Comparison of ENCODE assay signal across 21 mouse cellular contexts in the genomic region with DNA sequence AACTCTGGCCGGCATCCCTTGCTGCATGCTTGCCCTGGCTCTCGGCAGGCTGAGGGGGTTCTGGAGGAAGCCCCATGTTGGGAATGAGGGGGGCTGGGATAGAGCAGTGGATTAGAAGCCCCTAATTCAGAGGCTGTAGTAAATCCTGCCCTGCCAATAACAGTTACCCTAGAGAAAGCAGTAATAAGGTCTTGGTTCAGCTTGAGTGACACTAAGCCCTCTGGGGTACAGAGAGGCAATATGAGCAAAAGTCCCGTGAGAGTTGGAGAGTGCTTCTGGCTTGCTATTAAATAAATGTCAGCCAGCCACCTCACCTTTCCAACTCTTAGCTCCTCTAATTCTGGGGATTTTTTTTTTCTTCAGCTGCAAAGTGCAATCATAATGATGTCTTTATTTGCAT. TPM values are rescaled to one million over a fixed set of nuclear protein-coding genes. Genes with fewer than 3 reads are reported as not detected.
DNase-seq lines count a peak whose midpoint lies in the region; ATAC-seq and TF ChIP-seq lines count a peak whose summit lies in the region.
"Had no signal": no experiment of that assay in that cellular context is flagged by ENCODE, and none has a peak within 500 bp of the region (broad histone marks: within the 10 kb centered on the region; RNA-seq: fewer than 3 reads in every experiment).

No protein-coding gene starts in this region.

- no peaks in the 10 kb centered on the region for H3K9me3 ChIP-seq in hindbrain, embryonic 10.5 days
- no peaks in the 10 kb centered on the region for H3K9me3 ChIP-seq in midbrain, embryonic 12.5 days
- H3K9me3 ChIP-seq in heart, embryonic 11.5 days (replicated peaks; ENCODE audit: control insufficient read depth, low read length) = no peaks in the 10 kb centered on the region
- H3K9me3 ChIP-seq: embryonic facial prominence, embryonic 12.5 days; heart, embryonic 13.5 days; megakaryocyte, embryonic 14.5 days had no signal

- peaks cover 35% of the 10 kb centered on the region for H3K27me3 ChIP-seq in hindbrain, embryonic 10.5 days (ENCODE audit: insufficient read depth, poor library complexity, severe bottlenecking)
- H3K27me3 ChIP-seq in midbrain, embryonic 12.5 days = peaks cover 16% of the 10 kb centered on the region
- H3K27me3 ChIP-seq in heart, embryonic 11.5 days (ENCODE audit: control insufficient read depth, insufficient read depth, low read length) = peaks cover 29% of the 10 kb centered on the region

- no peak overlapping the region; the same call in 1 of the 2 replicates for H3K9ac ChIP-seq in midbrain, embryonic 12.5 days (replicated peaks)
- no peak overlapping the region for H3K9ac ChIP-seq in heart, embryonic 11.5 days (ENCODE audit: low read depth, low read length)
- H3K9ac ChIP-seq: embryonic facial prominence, embryonic 12.5 days; heart, embryonic 13.5 days had no signal

- TF ChIP-seq CTCF in left cerebral cortex, adult 2 months (IDR thresholded peaks at IDR 0.05) = no peak

- peak overlapping the region; percentile 36; the same call in 1 of the 2 replicates for H3K27ac ChIP-seq in left cerebral cortex, adult 2 months
- H3K27ac ChIP-seq in hindbrain, embryonic 10.5 days = peak overlapping the region; percentile 60
- peak overlapping the region; percentile 76 for H3K27ac ChIP-seq in midbrain, embryonic 12.5 days (replicated peaks)
- no peak overlapping the region for H3K27ac ChIP-seq in heart, embryonic 11.5 days (ENCODE audit: low read depth, low read length)
- H3K27ac ChIP-seq: embryonic facial prominence, embryonic 12.5 days; heart, embryonic 13.5 days had no signal

- no peak; the same call in 1 of the 2 replicates for ATAC-seq in midbrain, embryonic 12.5 days (ENCODE audit: low FRiP score, low read depth)
- ATAC-seq in heart, embryonic 11.5 days (replicated peaks; ENCODE audit: insufficient number of reproducible peaks, low FRiP score, low TSS enrichment) = no peak
- ATAC-seq: lung, postnatal 0 days had no signal

- no peak overlapping the region for H3K4me3 ChIP-seq in left cerebral cortex, adult 2 months
- H3K4me3 ChIP-seq in hindbrain, embryonic 10.5 days = no peak overlapping the region
- no peak overlapping the region for H3K4me3 ChIP-seq in midbrain, embryonic 12.5 days
- H3K4me3 ChIP-seq in heart, embryonic 11.5 days (ENCODE audit: low read depth, low read length) = no peak overlapping the region
- H3K4me3 ChIP-seq: embryonic facial prominence, embryonic 12.5 days; heart, embryonic 13.5 days; megakaryocyte, embryonic 14.5 days had no signal

- intact Hi-C loops in left cerebral cortex, adult 2 months (cut with DNase I) = loop anchor here (5.0 kb wide), 1 partner anchor 308 kb away; no protein-coding TSS in a partner anchor
- intact Hi-C loops in heart, postnatal 36 days (cut with DNase I) = no loop called here

- H3K4me1 ChIP-seq in hindbrain, embryonic 10.5 days (replicated peaks) = peaks cover 75% of the 10 kb centered on the region
- peaks cover 59% of the 10 kb centered on the region for H3K4me1 ChIP-seq in midbrain, embryonic 12.5 days
- H3K4me1 ChIP-seq in heart, embryonic 11.5 days (ENCODE audit: control insufficient read depth, insufficient read depth, low read length) = peaks cover 2% of the 10 kb centered on the region

- 42% methylated on average over 3 of the region's 3 CpGs for WGBS in hindbrain, embryonic 10.5 days
- 17% methylated on average over 3 of the region's 3 CpGs for WGBS in midbrain, embryonic 12.5 days
- 46% methylated on average over 3 of the region's 3 CpGs for WGBS in heart, embryonic 11.5 days (ENCODE audit: insufficient replicate concordance)

- no peak overlapping the region for H3K4me2 ChIP-seq in midbrain, embryonic 12.5 days (replicated peaks)
- H3K4me2 ChIP-seq in heart, embryonic 11.5 days = no peak overlapping the region
- H3K4me2 ChIP-seq: embryonic facial prominence, embryonic 12.5 days; heart, embryonic 13.5 days; liver, embryonic 11.5 days had no signal

- no peaks in the 10 kb centered on the region for H3K36me3 ChIP-seq in hindbrain, embryonic 10.5 days
- H3K36me3 ChIP-seq in midbrain, embryonic 12.5 days = no peaks in the 10 kb centered on the region
- no peaks in the 10 kb centered on the region for H3K36me3 ChIP-seq in heart, embryonic 11.5 days (ENCODE audit: control insufficient read depth, insufficient read depth, low read length)
- H3K36me3 ChIP-seq: embryonic facial prominence, embryonic 12.5 days; heart, embryonic 13.5 days had no signal

- no peak for DNase-seq in left cerebral cortex, adult 2 months (ENCODE audit: extremely low spot score in 1 of 2, low spot score in 2 of 2)
- no peak for DNase-seq in left cerebral cortex, adult 8-10 months (ENCODE audit: low spot score in 2 of 2)
- DNase-seq in hindbrain, embryonic 10.5 days (ENCODE audit: low spot score) = no peak
- peak; percentile 37 for DNase-seq in retina, postnatal 1 day
- DNase-seq in urinary bladder, postnatal 10 days (ENCODE audit: low spot score) = no peak
- DNase-seq in heart, postnatal 36 days = no peak
- DNase-seq: adrenal gland, postnatal 25 days; cerebellum, postnatal 25 days; gastrocnemius, postnatal 36 days; right cerebral cortex, postnatal 14 days; thymus, adult 18-20 months had no signal

RNA-seq across cellular contexts. Expression of gene Kcnj10, which starts 14.3 kb away (rescaled TPM):
- 100 to 1,000 TPM in 1 of 2 experiments, 10 to 100 TPM in 1; 86.5 to 108 TPM for total RNA-seq in left cerebral cortex, adult 2 months (2021)
- 100 to 1,000 TPM in 3 of 4 experiments, 10 to 100 TPM in 1; 98.2 to 130 (median 113) TPM for total RNA-seq in left cerebral cortex, adult 8-10 months (2022)
- 0.31 and 0.77 TPM in 2 replicates for polyA plus RNA-seq in hindbrain, embryonic 10.5 days (2016; fragmentation: Nextera tagmentation; extraction: Ambion mirVana)
- polyA plus RNA-seq in midbrain, embryonic 12.5 days (2016; fragmentation: Nextera tagmentation; extraction: Ambion mirVana) = 0.64 and 0.85 TPM in 2 replicates
- under 1 TPM; 0.05 to 0.11 TPM for total RNA-seq in heart, postnatal 36 days (2021)
- polyA plus RNA-seq in heart, embryonic 11.5 days (2014; fragmentation: Nextera tagmentation; extraction: Ambion mirVana) = 0.09 TPM in 1 of 2 replicates, not detected in the other
- total RNA-seq: gastrocnemius, postnatal 36 days; neutrophil, adult 5-6 weeks had no signal
- polyA plus RNA-seq: heart, embryonic 13.5 days had no signal

RNA-seq across cellular contexts. Expression of gene Pigm, which starts 21.0 kb away (rescaled TPM):
- 1 to 10 TPM; 9.3 to 9.8 TPM for total RNA-seq in left cerebral cortex, adult 2 months (2021)
- 1 to 10 TPM; 8.0 to 8.7 (median 8.1) TPM for total RNA-seq in left cerebral cortex, adult 8-10 months (2022)
- polyA plus RNA-seq in hindbrain, embryonic 10.5 days (2016; fragmentation: Nextera tagmentation; extraction: Ambion mirVana) = 8.7 and 10.5 TPM in 2 replicates
- 10.7 and 11.4 TPM in 2 replicates for polyA plus RNA-seq in midbrain, embryonic 12.5 days (2016; fragmentation: Nextera tagmentation; extraction: Ambion mirVana)
- 1 to 10 TPM; 4.4 to 4.8 TPM for total RNA-seq in heart, postnatal 36 days (2021)
- 8.8 and 9.8 TPM in 2 replicates for polyA plus RNA-seq in heart, embryonic 11.5 days (2014; fragmentation: Nextera tagmentation; extraction: Ambion mirVana)

RNA-seq across cellular contexts. Expression of gene Kcnj9, which starts 26.2 kb away (rescaled TPM):
- 100 to 1,000 TPM; 137 to 138 TPM for total RNA-seq in left cerebral cortex, adult 2 months (2021)
- 100 to 1,000 TPM; 109 to 120 (median 112) TPM for total RNA-seq in left cerebral cortex, adult 8-10 months (2022)
- polyA plus RNA-seq in hindbrain, embryonic 10.5 days (2016; fragmentation: Nextera tagmentation; extraction: Ambion mirVana) = 0.11 and 0.71 TPM in 2 replicates
- polyA plus RNA-seq in midbrain, embryonic 12.5 days (2016; fragmentation: Nextera tagmentation; extraction: Ambion mirVana) = 1.7 and 2.7 TPM in 2 replicates
- total RNA-seq in heart, postnatal 36 days (2021) = not detected
- polyA plus RNA-seq in heart, embryonic 11.5 days (2014; fragmentation: Nextera tagmentation; extraction: Ambion mirVana) = 0.59 and 0.77 TPM in 2 replicates
- total RNA-seq: gastrocnemius, postnatal 36 days; MEL; neutrophil, adult 5-6 weeks had no signal
- polyA plus RNA-seq: heart, embryonic 13.5 days; intestine, embryonic 14.5 days; lung, postnatal 0 days had no signal

RNA-seq across cellular contexts. Expression of gene Atp1a2, which starts 57.5 kb away (rescaled TPM):
- 100 to 1,000 TPM; 628 to 676 TPM for total RNA-seq in left cerebral cortex, adult 2 months (2021)
- 100 to 1,000 TPM; 623 to 677 (median 661) TPM for total RNA-seq in left cerebral cortex, adult 8-10 months (2022)
- 2.1 and 2.3 TPM in 2 replicates for polyA plus RNA-seq in hindbrain, embryonic 10.5 days (2016; fragmentation: Nextera tagmentation; extraction: Ambion mirVana)
- 12.8 and 13.2 TPM in 2 replicates for polyA plus RNA-seq in midbrain, embryonic 12.5 days (2016; fragmentation: Nextera tagmentation; extraction: Ambion mirVana)
- total RNA-seq in heart, postnatal 36 days (2021) = 100 to 1,000 TPM; 604 to 624 TPM
- polyA plus RNA-seq in heart, embryonic 11.5 days (2014; fragmentation: Nextera tagmentation; extraction: Ambion mirVana) = 4.7 and 7.0 TPM in 2 replicates
- total RNA-seq: MEL; neutrophil, adult 5-6 weeks had no signal

Comparison
In these comparisons a context has a peak if more than half of its experiments do, and no peak if none do; other contexts are left out.
1. RNA of gene Kcnj10, which starts 14.3 kb away (total RNA-seq): 98.2 to 130 TPM in left cerebral cortex, adult 8-10 months and 86.5 to 108 TPM in left cerebral cortex, adult 2 months; 0.05 to 0.11 TPM in heart, postnatal 36 days; every median in the first group is over 10 times any median in the second.
2. RNA of gene Kcnj9, which starts 26.2 kb away (total RNA-seq): 137 to 138 TPM in left cerebral cortex, adult 2 months and 109 to 120 TPM in left cerebral cortex, adult 8-10 months; not detected in heart, postnatal 36 days; every median in the first group is over 100 times any median in the second.